7 mouse cellular contexts compared by ENCODE assay signal in the genomic region with DNA sequence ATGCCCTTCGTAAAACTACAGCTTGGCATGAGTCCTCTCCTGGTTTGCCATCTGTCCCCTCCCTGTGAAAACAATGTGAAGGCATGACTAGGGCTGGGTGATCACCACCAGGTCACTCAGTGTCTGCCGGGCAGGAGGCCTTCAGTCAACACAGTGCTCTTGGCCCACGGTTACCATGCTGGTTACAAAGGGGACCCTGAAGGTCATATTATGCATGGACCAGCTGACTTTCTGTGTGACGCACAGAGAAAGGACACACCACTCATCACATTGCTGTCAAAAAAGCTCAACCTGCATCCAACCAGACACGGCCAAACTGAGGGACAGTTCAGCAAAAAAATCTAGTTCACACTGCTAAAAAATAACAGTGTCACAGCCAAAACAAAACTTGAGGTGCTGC. TPM values are rescaled to one million over a fixed set of nuclear protein-coding genes. Genes with fewer than 3 reads are reported as not detected.
A peak's percentile ranks its signal among the peaks of the same experiment; 100 is the strongest.
DNase-seq lines count a peak whose midpoint lies in the region; ATAC-seq and TF ChIP-seq lines count a peak whose summit lies in the region.

A gene (minus strand): TSS at position 34 of the 400 bp plus-strand sequence.

- H3K27ac ChIP-seq in ES-E14 (ENCODE audit: insufficient read depth, low read depth, low read length, poor library complexity, severe bottlenecking) = no peak within 1 kb of the TSS
- no peak within 1 kb of the TSS for H3K27ac ChIP-seq in forebrain, embryonic 11.5 days (ENCODE audit: low read depth, low read length)
- H3K27ac ChIP-seq in liver, embryonic 11.5 days (ENCODE audit: low read depth, low read length) = no peak within 1 kb of the TSS
- no peak within 1 kb of the TSS for H3K27ac ChIP-seq in stomach, embryonic 15.5 days

- peak within 1 kb of the TSS; percentile 55 to 99; a peak in 2 of 4 replicates for H3K4me3 ChIP-seq in ES-E14 (ENCODE audit: insufficient read depth in 1 of 2, low read depth in 1 of 2, low read length in 2 of 2, poor library complexity in 1 of 2, severe bottlenecking in 1 of 2)
- H3K4me3 ChIP-seq in forebrain, embryonic 11.5 days (ENCODE audit: low read depth, low read length) = peak within 1 kb of the TSS; percentile 97
- H3K4me3 ChIP-seq in liver, embryonic 11.5 days (ENCODE audit: low read depth, low read length) = peak within 1 kb of the TSS; percentile 98
- H3K4me3 ChIP-seq in stomach, embryonic 15.5 days (replicated peaks) = peak within 1 kb of the TSS; percentile 91

- peaks cover 8% of the 10 kb centered on the region for H3K36me3 ChIP-seq in ES-E14 (ENCODE audit: control insufficient read depth, insufficient read depth, low read length, poor library complexity, severe bottlenecking)
- H3K36me3 ChIP-seq in forebrain, embryonic 11.5 days (ENCODE audit: control insufficient read depth, insufficient read depth, low read length) = no peaks in the 10 kb centered on the region
- H3K36me3 ChIP-seq in liver, embryonic 11.5 days (ENCODE audit: control insufficient read depth, insufficient read depth, low read length) = peaks cover 4% of the 10 kb centered on the region; the same call in 1 of the 2 replicates
- 0 out of 2 replicates have a peak, but pooled peaks cover 4% of the 10 kb centered on the region for H3K36me3 ChIP-seq in stomach, embryonic 15.5 days

- H3K4me2 ChIP-seq in forebrain, embryonic 11.5 days (ENCODE audit: low read depth, low read length, severe bottlenecking) = peak within 1 kb of the TSS; percentile 55
- H3K4me2 ChIP-seq in liver, embryonic 11.5 days = peak within 1 kb of the TSS; percentile 67
- peak within 1 kb of the TSS; percentile 74 for H3K4me2 ChIP-seq in stomach, embryonic 15.5 days

- H3K4me1 ChIP-seq in ES-E14 (ENCODE audit: control insufficient read depth in 2 of 2, insufficient read depth in 2 of 2, low read length in 2 of 2, poor library complexity in 1 of 2) = peaks cover 0 to 7% of the 10 kb centered on the region in 2 experiments; a peak in 1 of 4 replicates
- H3K4me1 ChIP-seq in forebrain, embryonic 11.5 days (replicated peaks; ENCODE audit: control insufficient read depth, insufficient read depth, low read length) = 0 out of 2 replicates have a peak, but pooled peaks cover 3% of the 10 kb centered on the region
- H3K4me1 ChIP-seq in liver, embryonic 11.5 days (replicated peaks; ENCODE audit: control insufficient read depth, insufficient read depth, low read length) = peaks cover 12% of the 10 kb centered on the region
- H3K4me1 ChIP-seq in stomach, embryonic 15.5 days = peaks cover 7% of the 10 kb centered on the region; the same call in 1 of the 2 replicates

- H3K9ac ChIP-seq in ES-E14 (ENCODE audit: insufficient read depth, low read depth, low read length, poor library complexity, severe bottlenecking) = peak within 1 kb of the TSS; percentile 42; the same call in 1 of the 2 replicates
- H3K9ac ChIP-seq in forebrain, embryonic 11.5 days (ENCODE audit: low read length) = peak within 1 kb of the TSS; percentile 93
- H3K9ac ChIP-seq in liver, embryonic 11.5 days (ENCODE audit: low read depth, low read length) = peak within 1 kb of the TSS; percentile 95
- peak within 1 kb of the TSS; percentile 96; the same call in 1 of the 2 replicates for H3K9ac ChIP-seq in stomach, embryonic 15.5 days

- WGBS in forebrain, embryonic 11.5 days = 89% methylated on average over 5 of the region's 5 CpGs
- 80% methylated on average over 5 of the region's 5 CpGs for WGBS in liver, embryonic 11.5 days
- 79% methylated on average over 5 of the region's 5 CpGs for WGBS in stomach, embryonic 15.5 days

- no peaks in the 10 kb centered on the region for H3K27me3 ChIP-seq in forebrain, embryonic 11.5 days (ENCODE audit: control insufficient read depth, insufficient read depth, low read length)
- no peaks in the 10 kb centered on the region for H3K27me3 ChIP-seq in liver, embryonic 11.5 days (replicated peaks; ENCODE audit: control insufficient read depth, insufficient read depth, low read length)
- no peaks in the 10 kb centered on the region for H3K27me3 ChIP-seq in stomach, embryonic 15.5 days (replicated peaks)

- no peaks in the 10 kb centered on the region for H3K9me3 ChIP-seq in ES-E14 (ENCODE audit: control insufficient read depth, insufficient read depth, low read depth, low read length)
- no peaks in the 10 kb centered on the region for H3K9me3 ChIP-seq in forebrain, embryonic 11.5 days (ENCODE audit: control insufficient read depth, low read length)
- no peaks in the 10 kb centered on the region for H3K9me3 ChIP-seq in liver, embryonic 11.5 days (ENCODE audit: control insufficient read depth, low read length)
- H3K9me3 ChIP-seq in stomach, embryonic 15.5 days = no peaks in the 10 kb centered on the region

- in situ Hi-C loops in ES-E14 (cut with MboI; ENCODE audit: low sequenced_read_pairs in 2 of 2, unreplicated experiment in 2 of 2) = no loop called here

- no peak for DNase-seq in ES-E14 (ENCODE audit: low read depth, low spot score)
- no peak for DNase-seq in forebrain, embryonic 11.5 days (ENCODE audit: low spot score)
- DNase-seq in liver, embryonic 11.5 days (ENCODE audit: low spot score) = no peak
- no peak for DNase-seq in cerebellum, adult 11 months

- no peak for ATAC-seq in CD4-positive, CD25-positive, alpha-beta regulatory T cell, adult 4 months
- ATAC-seq in forebrain, embryonic 11.5 days (replicated peaks; ENCODE audit: low FRiP score) = no peak
- ATAC-seq in hematopoietic stem cell, adult 5-6 weeks (replicated peaks in 1 of 2; ENCODE audit: insufficient read depth in 1 of 2, low FRiP score in 2 of 2, low TSS enrichment in 1 of 2, low read depth in 1 of 2, poor library complexity in 2 of 2, severe bottlenecking in 2 of 2) = no peak
- no peak for ATAC-seq in liver, embryonic 11.5 days (replicated peaks; ENCODE audit: low FRiP score)
- ATAC-seq in stomach, embryonic 15.5 days (ENCODE audit: insufficient read depth, low FRiP score, low read depth) = no peak

TF ChIP-seq in ES-E14, 5 proteins besides CTCF, POLR2A, EP300 and RAD21:
- no peak for TF ChIP-seq CHD2 (IDR thresholded peaks at IDR 0.05; ENCODE audit: low read depth, low read length)
- TF ChIP-seq ZC3H11A (IDR thresholded peaks at IDR 0.05; ENCODE audit: borderline replicate concordance, low read depth, low read length) = no peak
- TF ChIP-seq HCFC1 (IDR thresholded peaks at IDR 0.05; ENCODE audit: borderline replicate concordance, insufficient read depth, low read length) = no peak
- TF ChIP-seq ZNF384 (IDR thresholded peaks at IDR 0.05; ENCODE audit: low read depth, low read length) = no peak
- TF ChIP-seq MAFK (IDR thresholded peaks at IDR 0.05; ENCODE audit: insufficient read depth, low read depth, low read length) = no peak

RNA-seq across cellular contexts. Expression of the gene that starts here (rescaled TPM):
- polyA plus RNA-seq in CD4-positive, CD25-positive, alpha-beta regulatory T cell, adult 4 months (2017; shearing (Covaris generic)) = 10 to 100 TPM; 15.0 to 17.7 TPM
- total RNA-seq in ES-E14 (2012; rRNA removed) = 40.2 and 52.4 TPM in 2 replicates
- 17.1 and 21.2 TPM in 2 replicates for polyA plus RNA-seq in forebrain, embryonic 11.5 days (2014; fragmentation: Nextera tagmentation; extraction: Ambion mirVana)
- 20.6 and 23.3 TPM in 2 replicates for total RNA-seq in hematopoietic stem cell, adult 5-6 weeks (2017)
- 13.0 and 15.4 TPM in 2 replicates for polyA plus RNA-seq in liver, embryonic 11.5 days (2014; fragmentation: Nextera tagmentation; extraction: Ambion mirVana)
- 8.8 and 11.1 TPM in 2 replicates for polyA plus RNA-seq in stomach, embryonic 15.5 days (2015; fragmentation: Nextera tagmentation; extraction: Ambion mirVana)

Comparison
In these comparisons a context has a peak if more than half of its experiments do, and no peak if none do; other contexts are left out.
1. H3K9ac ChIP-seq: peak in every context shown above with its lines; median percentile 96 in stomach, embryonic 15.5 days; 95 in liver, embryonic 11.5 days; 93 in forebrain, embryonic 11.5 days; 42 in ES-E14.